Mouse (Mus musculus): ENCODE data around the gene Pigk. TPM values are rescaled to one million over a fixed set of nuclear protein-coding genes. Genes with fewer than 3 reads are reported as not detected.

Gene Pigk
- polyA plus RNA-seq, 1 experiment from 2014 or later, result 36.0 TPM

GRCm38 (mm10) chr3:152905026-152905425 is 191.1 kb downstream of the Pigk start:
- DNase-seq (ENCODE audit: low spot score), result no peak

GRCm38 (mm10) chr3:152905800-152906199 is 191.9 kb downstream of the Pigk start:
- DNase-seq (ENCODE audit: low spot score), result no peak
- H3K27me3 ChIP-seq (ENCODE audit: low read depth, poor library complexity, severe bottlenecking), result no peaks in the 10 kb centered on the region
- no peaks in the 10 kb centered on the region for H3K36me3 ChIP-seq
- WGBS, result 83% methylated on average over 10 of the region's 10 CpGs
- H3K27ac ChIP-seq (replicated peaks), result no peak overlapping the region
- no peak overlapping the region for H3K4me3 ChIP-seq
- peaks cover 5% of the 10 kb centered on the region; the same call in 1 of the 2 replicates for H3K4me1 ChIP-seq
- H3K9me3 ChIP-seq (replicated peaks), result no peaks in the 10 kb centered on the region

More at GRCm38 (mm10) chr3:152905026-152905425, 191.1 kb downstream of the Pigk start:
- no peak overlapping the region; the same call in 1 of the 2 replicates for H3K27ac ChIP-seq (replicated peaks)
- H3K36me3 ChIP-seq, result no peaks in the 10 kb centered on the region
- no peaks in the 10 kb centered on the region for H3K27me3 ChIP-seq (ENCODE audit: low read depth, poor library complexity, severe bottlenecking)
- 93% methylated on average over 10 of the region's 10 CpGs for WGBS
- H3K4me1 ChIP-seq, result no peaks in the 10 kb centered on the region; the same call in 1 of the 2 replicates
- H3K9me3 ChIP-seq (replicated peaks), result no peaks in the 10 kb centered on the region
- H3K4me3 ChIP-seq, result no peak overlapping the region

- Histone ChIP-seq H3K9me3 (replicated peaks) (no peaks in the 10 kb centered on the region), H3K4me3 (no peak overlapping the region), H3K27ac (replicated peaks) (no peak overlapping the region), H3K36me3 (no peaks in the 10 kb centered on the region), H3K4me1 (peaks cover 5% of the 10 kb centered on the region; the same call in 1 of the 2 replicates), H3K27me3 (ENCODE audit: low read depth, poor library complexity, severe bottlenecking) (no peaks in the 10 kb centered on the region)
- no peak for DNase-seq (ENCODE audit: low spot score)
- 82% methylated on average over 5 of the region's 5 CpGs for WGBS
Observed at GRCm38 (mm10) chr3:152907087-152907486, 193.2 kb downstream of the Pigk start.

- Histone ChIP-seq H3K36me3 (no peaks in the 10 kb centered on the region), H3K27me3 (ENCODE audit: low read depth, poor library complexity, severe bottlenecking) (no peaks in the 10 kb centered on the region), H3K9me3 (replicated peaks) (no peaks in the 10 kb centered on the region), H3K27ac (replicated peaks) (no peak overlapping the region), H3K4me3 (no peak overlapping the region), H3K4me1 (peaks cover 5% of the 10 kb centered on the region; the same call in 1 of the 2 replicates)
- WGBS, result 85% methylated on average over 5 of the region's 5 CpGs
- no peak for DNase-seq (ENCODE audit: low spot score)
Observed at GRCm38 (mm10) chr3:152907683-152908082, 193.8 kb downstream of the Pigk start.

DNA sequence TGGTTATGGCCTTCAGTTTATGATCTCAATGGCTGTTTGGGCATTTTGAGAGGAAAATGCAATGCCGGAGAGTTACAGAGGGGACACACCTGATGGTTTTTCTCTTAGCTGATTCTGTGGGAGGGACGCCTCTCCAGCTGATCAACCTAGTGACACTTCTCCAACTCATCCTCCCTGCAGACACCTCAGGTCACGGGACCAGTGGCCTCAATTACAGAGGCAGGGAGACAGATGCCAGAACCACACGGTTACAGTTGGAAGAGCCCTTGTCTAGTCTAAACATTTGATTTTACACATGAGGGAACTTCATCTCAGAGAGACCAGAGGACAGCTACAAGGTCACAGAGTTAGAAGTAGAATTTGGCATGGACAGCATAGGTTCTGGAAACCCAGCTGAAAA is 197.7 kb downstream of the Pigk start:
- no peak for DNase-seq (ENCODE audit: low spot score)
- Histone ChIP-seq H3K27me3 (ENCODE audit: low read depth, poor library complexity, severe bottlenecking) (no peaks in the 10 kb centered on the region), H3K4me3 (no peak overlapping the region), H3K27ac (replicated peaks) (no peak overlapping the region), H3K9me3 (replicated peaks) (no peaks in the 10 kb centered on the region), H3K4me1 (0 out of 2 replicates have a peak, but pooled peaks cover 5% of the 10 kb centered on the region), H3K36me3 (no peaks in the 10 kb centered on the region)
- WGBS, result 88% methylated on average over 4 of the region's 4 CpGs

DNA sequence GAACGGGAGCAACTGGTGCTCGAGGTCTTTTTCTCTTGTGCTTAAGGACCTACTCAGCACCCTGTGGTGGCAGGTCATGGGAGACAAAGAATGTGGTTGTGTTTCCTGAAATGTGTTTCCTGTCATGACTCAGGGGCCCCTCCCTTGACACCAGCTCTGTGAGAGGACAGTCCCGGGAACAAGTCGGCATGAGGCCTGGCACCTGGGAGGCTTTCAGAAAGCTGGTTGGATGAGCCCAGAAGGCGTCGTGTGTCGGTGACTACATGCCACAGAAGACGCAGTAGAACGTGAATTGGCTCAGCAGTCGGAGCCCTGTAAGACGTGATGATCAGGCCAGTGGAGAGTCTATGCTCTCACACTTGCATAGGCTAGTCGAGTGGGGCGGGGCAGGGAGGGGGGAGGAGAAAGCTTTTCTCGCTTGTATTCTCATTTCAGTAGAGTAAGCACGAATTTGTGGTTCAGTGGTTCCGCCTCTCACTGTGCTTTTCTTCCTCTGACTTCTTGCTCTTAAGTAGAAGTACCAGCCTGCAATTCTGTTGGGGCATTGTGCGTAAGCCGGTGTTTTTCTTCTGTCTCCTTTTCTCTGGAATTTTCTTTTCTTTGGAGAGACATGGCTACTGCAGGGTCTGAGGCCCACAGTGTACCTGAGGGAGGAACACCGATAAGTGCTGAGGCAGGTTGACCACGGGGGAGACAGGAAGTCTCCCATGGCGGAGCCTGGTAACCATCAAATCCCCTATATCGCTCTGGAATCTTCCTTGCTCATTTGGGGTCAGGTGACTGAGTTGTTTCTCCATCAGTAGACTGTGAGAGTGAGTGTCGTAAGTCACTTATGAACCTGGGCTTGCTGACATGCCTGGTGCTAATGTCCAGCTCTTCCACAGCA is 198.6 kb downstream of the Pigk start:
- WGBS, result 87% methylated on average over 23 of the region's 23 CpGs
- Histone ChIP-seq H3K4me3 (no peak overlapping the region), H3K4me1 (0 out of 2 replicates have a peak, but pooled peaks cover 5% of the 10 kb centered on the region), H3K27me3 (ENCODE audit: low read depth, poor library complexity, severe bottlenecking) (no peaks in the 10 kb centered on the region), H3K36me3 (no peaks in the 10 kb centered on the region), H3K27ac (replicated peaks) (no peak overlapping the region), H3K9me3 (replicated peaks) (no peaks in the 10 kb centered on the region)
- no peak for DNase-seq (ENCODE audit: low spot score)

- WGBS, result 95% methylated on average over 10 of the region's 10 CpGs
- H3K36me3 ChIP-seq, result no peaks in the 10 kb centered on the region
- no peaks in the 10 kb centered on the region for H3K27me3 ChIP-seq (ENCODE audit: low read depth, poor library complexity, severe bottlenecking)
- H3K27ac ChIP-seq (replicated peaks), result no peak overlapping the region
- no peaks in the 10 kb centered on the region for H3K9me3 ChIP-seq (replicated peaks)
- H3K4me3 ChIP-seq, result no peak overlapping the region
- DNase-seq (ENCODE audit: low spot score), result no peak
- 0 out of 2 replicates have a peak, but pooled peaks cover 5% of the 10 kb centered on the region for H3K4me1 ChIP-seq
Observed at GRCm38 (mm10) chr3:152913150-152913549, 199.2 kb downstream of the Pigk start.

- Histone ChIP-seq H3K9me3 (replicated peaks) (no peaks in the 10 kb centered on the region), H3K27ac (replicated peaks) (no peak overlapping the region), H3K27me3 (ENCODE audit: low read depth, poor library complexity, severe bottlenecking) (no peaks in the 10 kb centered on the region), H3K36me3 (no peaks in the 10 kb centered on the region), H3K4me3 (no peak overlapping the region), H3K4me1 (0 out of 2 replicates have a peak, but pooled peaks cover 5% of the 10 kb centered on the region)
- 87% methylated on average over 3 of the region's 3 CpGs for WGBS
- DNase-seq (ENCODE audit: low spot score), result no peak
Observed at GRCm38 (mm10) chr3:152913625-152914024, 199.7 kb downstream of the Pigk start.

GRCm38 (mm10) chr3:152914376-152914775 is 200.5 kb downstream of the Pigk start:
- 0 out of 2 replicates have a peak, but pooled peaks cover 5% of the 10 kb centered on the region for H3K4me1 ChIP-seq
- H3K27ac ChIP-seq (replicated peaks), result no peak overlapping the region
- 87% methylated on average over 6 of the region's 6 CpGs for WGBS
- no peaks in the 10 kb centered on the region for H3K9me3 ChIP-seq (replicated peaks)
- no peak overlapping the region for H3K4me3 ChIP-seq
- H3K36me3 ChIP-seq, result no peaks in the 10 kb centered on the region
- no peak for DNase-seq (ENCODE audit: low spot score)
- H3K27me3 ChIP-seq (ENCODE audit: low read depth, poor library complexity, severe bottlenecking), result no peaks in the 10 kb centered on the region

- no peaks in the 10 kb centered on the region for H3K36me3 ChIP-seq
- DNase-seq (ENCODE audit: low spot score), result no peak
- H3K9me3 ChIP-seq (replicated peaks), result no peaks in the 10 kb centered on the region
- H3K27me3 ChIP-seq (ENCODE audit: low read depth, poor library complexity, severe bottlenecking), result no peaks in the 10 kb centered on the region
- no peaks in the 10 kb centered on the region for H3K4me1 ChIP-seq
- no peak overlapping the region for H3K4me3 ChIP-seq
- no peak overlapping the region for H3K27ac ChIP-seq (replicated peaks)
- 87% methylated on average over 8 of the region's 8 CpGs for WGBS
Observed at GRCm38 (mm10) chr3:152917579-152917978, 203.7 kb downstream of the Pigk start.

DNA sequence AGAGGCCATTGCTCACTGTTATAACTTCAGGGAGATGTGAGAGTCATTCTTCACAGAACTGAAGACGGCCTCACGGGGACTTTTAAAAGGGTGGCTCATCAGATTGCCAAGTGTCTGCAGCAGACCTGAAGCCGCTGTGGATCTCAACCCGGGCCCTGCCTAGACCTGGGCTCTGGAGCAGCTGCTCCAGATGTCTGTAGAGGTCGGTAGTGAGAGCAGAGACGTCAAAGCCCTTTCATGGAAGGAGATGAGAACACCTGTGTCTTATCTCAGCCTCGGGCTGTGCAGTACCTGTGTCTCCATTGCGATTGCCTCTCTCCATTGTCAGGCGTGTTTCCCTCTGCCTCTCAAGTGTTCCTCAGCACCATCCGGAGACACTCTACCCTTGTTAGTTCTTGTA is 205.2 kb downstream of the Pigk start:
- Histone ChIP-seq H3K4me1 (no peaks in the 10 kb centered on the region), H3K27me3 (ENCODE audit: low read depth, poor library complexity, severe bottlenecking) (no peaks in the 10 kb centered on the region), H3K4me3 (no peak overlapping the region), H3K9me3 (replicated peaks) (no peaks in the 10 kb centered on the region), H3K36me3 (no peaks in the 10 kb centered on the region), H3K27ac (replicated peaks) (no peak overlapping the region)
- no peak for DNase-seq (ENCODE audit: low spot score)
- WGBS, result 80% methylated on average over 10 of the region's 10 CpGs

- Histone ChIP-seq H3K36me3 (no peaks in the 10 kb centered on the region), H3K4me3 (no peak overlapping the region), H3K27ac (replicated peaks) (no peak overlapping the region), H3K4me1 (no peaks in the 10 kb centered on the region), H3K27me3 (ENCODE audit: low read depth, poor library complexity, severe bottlenecking) (no peaks in the 10 kb centered on the region), H3K9me3 (replicated peaks) (no peaks in the 10 kb centered on the region)
- DNase-seq (ENCODE audit: low spot score), result no peak
- WGBS, result 85% methylated on average over 3 of the region's 3 CpGs
Observed at GRCm38 (mm10) chr3:152920365-152920764, 206.5 kb downstream of the Pigk start.

GRCm38 (mm10) chr3:152923530-152923929 is 209.6 kb downstream of the Pigk start:
- no peak for DNase-seq (ENCODE audit: low spot score)
- WGBS, result 85% methylated on average over 15 of the region's 15 CpGs
- Histone ChIP-seq H3K27ac (replicated peaks) (no peak overlapping the region), H3K27me3 (ENCODE audit: low read depth, poor library complexity, severe bottlenecking) (no peaks in the 10 kb centered on the region), H3K4me1 (peaks cover 8% of the 10 kb centered on the region; the same call in 1 of the 2 replicates), H3K9me3 (replicated peaks) (no peaks in the 10 kb centered on the region), H3K36me3 (no peaks in the 10 kb centered on the region), H3K4me3 (no peak overlapping the region)

Data from midbrain, embryonic 10.5 days (tissue).